Mouse (Mus musculus): Measurements from ENCODE around the gene Timp4.

- no peak for TF ChIP-seq USF2 (IDR thresholded peaks at IDR 0.05; ENCODE audit: borderline replicate concordance in 1 of 2, insufficient read depth in 1 of 2, low read depth in 1 of 2, low read length in 2 of 2)
- TF ChIP-seq POLR2A (IDR thresholded peaks at IDR 0.05; ENCODE audit: control insufficient read depth in 1 of 2, insufficient read depth in 1 of 2, low read depth in 1 of 2, low read length in 2 of 2, poor library complexity in 1 of 2), result no peak
Measured at GRCm38 (mm10) chr6:115270085-115270484, 18.1 kb upstream of the Timp4 start.

All from MEL (cell line).